Mouse (Mus musculus) urinary bladder, postnatal 14 days (tissue): ENCODE data around the gene Dcp1b.
"Not testable (repeated sequence)": the region's sequence is repeated elsewhere in the genome, so short reads cannot be mapped to it uniquely, and the experiment has no call there.

Experiments used
- DNase-seq: peaks from one replicate; pipeline ENCODE4 v3.0.0; 2021; ENCODE audit warnings: low spot score

Gene Dcp1b

GRCm38 (mm10) chr6:119196382-119197305 is 21.6 kb downstream of the Dcp1b start, which contains the start of gene Cacna1c:
TSS of gene Cacna1c (minus strand) at chr6:119196418.
- no peak for DNase-seq

DNA sequence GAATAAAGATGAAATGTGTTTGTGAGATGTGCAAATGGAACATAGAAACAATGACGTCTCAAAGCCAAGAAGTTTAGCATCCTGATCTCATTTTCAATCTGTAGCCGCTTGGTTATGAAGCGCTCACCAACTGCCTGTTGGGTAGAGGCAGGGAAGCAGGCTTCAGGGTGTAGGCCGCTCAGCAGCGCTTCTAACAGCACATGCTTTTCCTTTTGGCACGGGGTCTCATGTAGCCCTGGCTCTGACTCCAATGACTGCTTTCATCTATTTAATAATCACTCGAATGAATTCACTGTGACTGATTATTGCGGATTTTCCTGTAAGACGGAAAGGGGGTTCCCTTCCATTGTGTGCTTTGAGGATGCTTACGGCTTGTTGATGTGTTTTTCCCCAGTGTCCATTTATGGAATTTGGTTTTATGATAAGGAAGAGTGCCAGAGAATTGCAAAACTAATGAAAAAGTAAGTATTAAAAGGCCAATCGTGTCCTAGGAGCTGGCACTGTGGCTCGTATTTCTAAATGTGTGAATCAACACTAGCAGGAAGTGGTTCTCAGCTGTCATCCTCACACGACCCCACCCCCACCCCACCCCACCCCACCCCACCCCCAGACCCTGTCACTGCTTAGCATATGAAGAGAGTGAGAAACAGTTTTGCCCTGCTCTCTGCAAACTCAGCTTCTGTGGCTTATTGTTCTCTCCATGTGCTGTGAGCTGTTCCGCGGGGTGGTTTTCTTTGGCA is 23.7 kb downstream of the Dcp1b start:
- no peak for DNase-seq

DNA sequence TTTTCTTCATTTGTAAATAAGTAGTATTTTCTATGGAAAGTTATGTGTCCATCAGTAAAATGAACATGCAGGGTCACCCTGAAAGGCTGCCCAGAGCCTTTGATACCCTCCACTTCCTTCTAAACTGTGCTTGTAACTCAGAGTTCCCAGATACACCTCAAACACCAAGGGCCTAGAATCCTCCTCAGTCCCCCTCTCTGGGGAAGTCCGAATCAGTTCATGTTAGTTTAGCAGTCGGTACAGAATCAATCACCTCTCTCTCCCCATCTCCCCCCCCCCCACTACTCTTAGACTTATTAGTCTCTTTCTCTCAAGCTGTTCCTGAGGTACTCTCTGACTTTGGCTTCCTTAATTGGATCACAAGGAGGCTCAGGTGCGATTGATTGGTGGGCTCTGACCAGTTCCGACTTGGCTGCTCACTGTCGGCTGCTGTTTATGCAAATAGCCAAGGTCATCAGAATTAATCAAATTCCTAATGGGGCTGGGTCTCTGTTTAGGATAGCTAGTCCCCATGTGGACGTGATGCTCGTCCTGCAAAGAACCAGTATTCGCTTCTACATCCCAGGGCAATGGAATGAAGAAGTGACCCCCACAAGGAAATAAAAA is 24.3 kb downstream of the Dcp1b start:
- no peak for DNase-seq

DNA sequence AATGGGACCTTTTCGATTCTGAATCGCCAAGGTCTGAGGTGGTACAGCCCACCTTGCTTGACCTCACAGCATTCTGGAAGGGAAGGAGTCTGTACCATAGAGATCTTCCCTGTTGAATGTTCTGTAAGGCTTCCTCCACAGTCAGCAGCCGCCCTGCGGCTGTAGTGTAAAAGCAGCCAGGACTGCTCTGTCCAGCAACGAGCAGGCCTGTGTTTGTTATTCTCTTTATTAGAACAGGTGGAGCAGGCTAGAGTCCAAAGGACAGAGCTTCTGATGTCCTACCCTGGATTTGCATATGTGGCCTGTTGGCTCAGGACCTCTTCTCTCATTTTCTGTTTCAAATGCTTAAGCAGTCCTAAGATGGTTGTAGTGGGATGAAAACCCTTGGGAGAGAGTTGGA is 25.3 kb downstream of the Dcp1b start:
- DNase-seq: no peak

DNA sequence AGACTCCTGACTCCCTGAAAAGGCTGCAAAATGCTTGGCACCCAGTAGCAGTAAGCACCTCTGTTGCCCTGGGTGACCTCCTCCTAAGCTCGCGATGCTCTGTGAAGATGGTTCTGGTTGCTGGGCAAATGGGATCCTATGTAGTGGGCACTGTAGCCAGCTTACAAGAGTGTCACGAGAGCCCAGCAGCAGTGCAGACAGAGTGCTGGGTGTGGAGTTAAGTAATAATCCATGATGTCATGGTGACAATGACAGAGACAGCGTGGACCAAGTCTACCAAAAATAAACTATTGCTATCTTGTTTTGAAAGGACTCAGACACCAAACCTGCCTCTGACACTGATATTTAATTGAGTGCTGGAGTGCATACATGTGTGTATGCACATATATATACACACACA is 26.5 kb downstream of the Dcp1b start:
- no peak for DNase-seq

GRCm38 (mm10) chr6:119204286-119204685 is 29.2 kb downstream of the Dcp1b start:
- DNase-seq: no peak

DNA sequence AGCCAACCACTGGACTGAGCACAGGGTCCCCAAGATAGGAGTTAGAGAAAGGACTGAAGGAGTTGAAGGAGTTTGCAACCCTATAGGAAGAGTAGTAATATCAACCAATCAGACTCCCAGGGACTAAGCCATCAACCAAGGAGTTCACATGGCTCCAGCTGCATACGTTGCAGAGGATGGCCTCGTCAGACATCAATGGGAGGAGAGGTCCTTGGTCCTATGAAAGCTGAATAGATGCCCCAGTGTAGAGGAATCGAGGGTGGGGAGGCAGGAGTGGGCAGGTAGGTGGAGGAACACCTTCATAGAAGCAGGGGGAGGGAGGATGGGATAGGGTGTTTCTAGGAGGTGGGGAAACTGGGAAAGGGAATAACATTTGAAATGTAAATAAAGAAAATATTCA is 29.9 kb downstream of the Dcp1b start:
- no peak for DNase-seq

DNA sequence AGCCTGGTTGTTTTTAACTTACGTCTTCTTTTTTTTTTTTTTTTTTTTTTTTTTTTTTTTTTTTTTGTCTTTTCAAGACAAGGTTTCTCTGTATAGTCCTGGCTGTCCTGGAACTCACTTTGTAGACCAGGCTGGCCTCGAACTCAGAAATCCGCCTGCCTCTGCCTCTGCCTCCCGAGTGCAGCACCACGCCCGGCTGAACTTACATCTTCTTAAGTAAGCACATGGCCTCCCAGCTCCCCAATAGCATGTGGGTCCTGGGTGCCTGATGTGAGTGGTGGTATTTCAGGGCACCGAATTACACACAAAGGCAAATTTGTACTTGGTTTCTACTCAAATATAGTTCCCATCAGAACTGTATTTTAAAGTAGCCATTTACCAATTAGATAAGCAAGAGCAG is 31.0 kb downstream of the Dcp1b start:
- not testable (repeated sequence) for DNase-seq

DNA sequence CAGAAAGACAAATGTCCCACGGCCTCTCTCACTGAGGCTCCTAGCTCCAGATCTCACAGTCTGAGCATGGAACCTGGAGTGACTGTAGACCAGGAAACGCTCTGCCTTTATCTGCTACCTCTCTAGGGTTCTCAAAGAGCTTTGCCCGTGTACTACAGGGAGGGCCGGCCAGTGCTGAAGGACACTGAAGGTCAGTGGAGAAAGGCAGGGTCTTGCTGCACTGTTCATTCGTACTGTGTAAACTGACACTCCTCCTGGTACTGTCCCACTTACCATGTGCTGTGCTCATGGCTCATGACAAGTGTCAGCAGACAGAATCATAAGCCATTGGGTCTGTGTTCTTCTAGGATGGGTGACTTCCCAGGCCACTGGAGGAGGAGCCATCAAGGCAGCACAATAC is 38.3 kb downstream of the Dcp1b start:
- no peak for DNase-seq

DNA sequence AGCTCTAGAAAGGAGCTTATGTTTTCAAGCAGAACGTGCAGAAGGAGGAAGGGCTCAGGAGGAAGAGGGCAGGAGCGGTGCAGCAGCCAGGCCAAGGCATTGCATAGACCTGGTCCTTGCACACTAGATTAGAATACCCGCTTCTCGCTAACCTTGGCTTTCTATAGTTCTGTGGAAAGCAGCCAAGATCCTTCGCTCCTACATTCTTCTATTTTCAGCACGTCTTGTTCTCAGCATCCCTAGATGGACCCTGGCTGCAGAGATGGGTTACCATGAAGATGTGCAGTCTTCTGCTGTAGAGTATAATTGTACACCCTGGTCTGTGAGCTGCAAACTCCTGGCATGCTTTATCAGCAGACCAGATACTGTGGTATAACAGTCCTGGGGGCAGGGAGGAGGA is 39.1 kb downstream of the Dcp1b start:
- no peak for DNase-seq

DNA sequence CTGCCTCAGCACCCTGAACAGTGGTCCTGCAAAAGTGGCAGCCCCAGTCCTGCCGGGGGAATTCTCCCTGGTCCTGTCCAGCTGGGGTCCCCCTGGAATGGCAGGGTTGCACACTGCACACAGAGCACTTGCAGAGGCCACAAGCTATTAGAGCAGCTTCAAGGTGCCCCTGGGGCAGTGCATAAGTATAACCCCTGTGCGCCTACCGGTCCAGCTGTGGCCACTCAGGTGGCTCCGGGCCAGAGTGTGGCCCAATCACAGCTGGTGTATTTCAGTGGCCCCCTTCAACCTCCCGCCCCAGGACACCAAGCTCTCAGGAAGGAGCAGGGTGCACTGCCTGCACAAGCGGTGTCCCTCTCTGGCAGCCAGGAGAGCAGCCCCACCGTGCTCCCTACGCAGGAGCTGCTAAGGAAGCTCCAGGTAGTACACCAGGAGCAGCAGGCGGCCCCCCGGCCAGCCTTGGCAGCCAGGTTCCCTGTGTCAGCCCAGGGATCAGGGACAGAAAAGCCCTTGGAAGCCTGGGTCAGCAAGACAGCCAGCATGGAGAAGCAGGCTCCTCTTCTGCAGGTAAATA is 40.1 kb downstream of the Dcp1b start:
- no peak for DNase-seq

GRCm38 (mm10) chr6:119217661-119218060 is 42.6 kb downstream of the Dcp1b start:
- no peak for DNase-seq

DNA sequence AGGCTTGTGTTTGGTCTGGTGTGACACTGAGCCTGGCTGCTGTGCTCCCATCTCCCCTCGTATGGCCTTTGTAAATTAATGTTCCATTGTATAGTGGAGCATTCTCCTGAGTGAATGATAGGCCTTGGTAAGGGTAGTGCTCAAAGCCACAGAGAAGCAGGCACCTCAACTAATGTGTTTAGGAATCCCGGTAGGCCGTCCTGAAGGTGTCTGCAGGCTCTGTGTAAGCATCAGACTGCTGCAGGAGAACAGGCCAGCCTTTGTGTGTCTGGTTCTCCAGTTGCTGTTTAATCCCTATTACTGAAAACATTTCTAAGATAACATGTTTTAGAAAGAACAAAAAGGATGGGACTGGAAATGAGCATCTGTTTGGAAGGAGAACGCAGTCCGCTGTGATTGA is 43.5 kb downstream of the Dcp1b start:
- no peak for DNase-seq

DNA sequence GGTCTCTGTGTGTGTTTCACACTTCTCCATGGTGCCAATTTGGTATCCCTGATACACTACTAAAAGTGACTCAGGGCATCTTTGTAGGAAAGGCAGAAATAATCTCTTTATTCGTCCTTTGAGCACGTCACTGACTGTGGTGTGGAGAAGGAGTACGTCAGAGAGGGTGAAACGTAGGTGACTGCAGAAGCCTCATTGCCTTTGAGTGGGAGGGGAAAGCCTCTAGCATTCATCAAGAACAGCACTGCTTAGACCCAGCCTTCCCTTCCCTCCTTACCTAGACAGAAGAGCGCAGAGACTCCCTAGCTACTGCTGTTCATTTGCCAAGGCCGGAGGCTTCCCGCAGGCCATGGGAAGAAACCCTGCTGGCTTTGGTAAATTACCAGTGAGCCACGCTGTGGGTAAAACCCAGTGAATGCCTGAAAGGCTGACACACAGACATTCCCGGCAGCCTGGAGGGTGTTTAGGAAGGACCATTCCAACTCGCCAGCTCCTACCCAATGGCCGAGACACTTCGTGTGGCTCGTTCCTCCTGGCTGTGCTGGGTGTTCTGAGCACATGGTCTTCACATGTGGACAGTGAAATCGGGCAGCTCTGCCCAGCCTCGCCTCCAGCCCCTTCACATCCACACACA is 44.3 kb downstream of the Dcp1b start:
- no peak for DNase-seq

DNA sequence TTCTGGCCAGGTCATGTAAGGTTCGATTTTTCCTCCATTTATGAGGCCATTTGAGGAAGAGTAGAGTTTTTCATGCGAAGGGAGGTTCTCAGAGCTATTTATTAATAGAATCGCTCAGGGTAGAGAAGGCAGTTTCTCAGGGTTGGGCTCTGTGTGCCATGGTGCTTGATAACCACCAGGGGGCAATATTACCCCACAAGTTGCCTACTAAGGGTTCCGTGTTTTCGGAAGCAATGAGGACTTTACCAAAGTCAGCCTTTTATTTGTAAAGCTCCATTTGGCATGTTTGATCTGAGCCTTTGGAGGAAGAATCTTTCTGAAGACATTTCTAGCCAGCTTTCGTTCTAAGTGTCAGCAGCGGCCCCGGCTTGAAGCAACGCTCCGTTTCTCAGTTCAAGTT is 45.2 kb downstream of the Dcp1b start:
- DNase-seq: peak; percentile 37

- DNase-seq: no peak
These were observed 49.6 kb downstream of the Dcp1b start for GRCm38 (mm10) chr6:119224451-119225195.

DNA sequence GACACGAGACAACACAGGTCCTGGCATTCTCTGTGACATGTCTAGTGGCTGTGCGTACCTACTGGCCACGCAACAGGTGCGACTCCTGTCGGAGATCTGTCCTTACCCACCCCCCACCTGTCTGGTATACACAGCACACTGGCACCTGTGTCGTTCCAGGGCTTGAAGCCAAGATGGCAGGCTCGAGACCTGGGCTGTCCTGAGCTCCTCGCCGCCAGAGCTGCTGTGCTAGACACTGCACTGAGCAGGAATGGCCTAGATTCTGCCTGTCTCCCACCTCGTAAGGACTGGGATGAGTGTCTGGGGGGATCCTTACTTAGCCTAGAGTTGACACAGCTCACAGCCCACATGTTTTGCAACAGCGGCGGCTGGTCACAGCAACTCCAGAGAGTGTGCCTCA is 50.2 kb downstream of the Dcp1b start:
- no peak for DNase-seq

DNA sequence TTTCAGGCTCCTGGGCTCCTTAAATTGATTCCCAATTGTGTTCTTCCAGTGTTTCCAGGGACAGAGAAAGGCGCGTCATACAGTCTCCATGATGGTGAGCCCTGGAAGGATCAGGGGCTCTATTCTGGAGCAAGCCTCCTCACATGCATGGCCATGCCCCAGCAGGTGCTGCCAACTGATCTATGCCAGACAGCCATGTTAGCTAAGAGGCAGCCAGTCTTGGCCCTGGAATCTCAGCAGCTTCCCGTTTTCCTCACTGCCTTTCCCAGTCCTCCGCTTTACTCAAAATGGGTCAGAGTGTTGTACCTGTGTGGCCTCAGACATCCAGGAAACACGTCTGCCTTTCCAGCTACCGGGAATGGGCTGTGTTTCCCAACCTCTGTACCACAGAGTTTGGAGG is 50.7 kb downstream of the Dcp1b start:
- DNase-seq: no peak

DNA sequence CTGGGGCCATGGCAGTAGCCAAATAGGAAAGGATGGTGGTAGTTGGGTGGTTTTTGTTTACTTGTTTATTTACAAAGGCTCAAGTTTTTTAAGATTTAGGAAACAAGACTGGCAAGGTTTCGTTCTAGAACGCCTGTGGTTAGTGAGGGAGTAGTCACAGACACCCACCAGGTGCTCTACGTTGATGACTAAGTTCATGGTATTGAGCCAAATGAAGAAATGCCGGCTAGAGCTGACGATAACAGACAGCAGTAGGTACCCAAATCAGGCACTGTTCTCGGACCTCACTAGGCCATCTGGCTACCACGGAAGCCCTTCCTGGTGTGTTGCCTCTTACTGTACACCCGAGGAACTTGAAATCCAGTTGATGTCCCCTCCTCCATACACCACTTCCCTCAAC is 51.9 kb downstream of the Dcp1b start:
- no peak for DNase-seq

GRCm38 (mm10) chr6:119228861-119229603 is 54.0 kb downstream of the Dcp1b start:
- DNase-seq: no peak

- peak; percentile 30 for DNase-seq
These were observed 58.0 kb downstream of the Dcp1b start for GRCm38 (mm10) chr6:119233066-119233465.
